Mouse (Mus musculus) kidney, postnatal 10 days (tissue): ENCODE results near the gene Slc41a1.
A peak's percentile ranks its signal among the peaks of the same experiment; 100 is the strongest.
"Not testable (repeated sequence)": the region's sequence is repeated elsewhere in the genome, so short reads cannot be mapped to it uniquely, and the experiment has no call there.

Source experiments
- DNase-seq: peaks from one replicate; pipeline ENCODE4 v3.0.0; 2021; ENCODE audit warnings: mixed read lengths

The Slc41a1 gene

GRCm38 (mm10) chr1:131827207-131827786 is at the start of gene Slc41a1:
Slc41a1 (plus strand) TSS chr1:131827493.
- DNase-seq = peak; percentile 26

GRCm38 (mm10) chr1:131794591-131794990 is 32.7 kb upstream of the Slc41a1 start:
- no peak for DNase-seq

- DNase-seq = no peak
Observed at GRCm38 (mm10) chr1:131795171-131795570, 32.1 kb upstream of the Slc41a1 start.

- DNase-seq = peak; percentile 82
Observed at GRCm38 (mm10) chr1:131797202-131797909, 29.9 kb upstream of the Slc41a1 start, which contains the start of gene Pm20d1. Pm20d1 (plus strand) TSS chr1:131797381.

- DNase-seq = no peak
Observed at GRCm38 (mm10) chr1:131800001-131800400, 27.3 kb upstream of the Slc41a1 start.

- DNase-seq = no peak
Observed at GRCm38 (mm10) chr1:131801071-131801470, 26.2 kb upstream of the Slc41a1 start.

- DNase-seq = peak; percentile 2
Observed at GRCm38 (mm10) chr1:131802652-131803051, 24.6 kb upstream of the Slc41a1 start.

GRCm38 (mm10) chr1:131804166-131804565 is 23.1 kb upstream of the Slc41a1 start:
- DNase-seq = peak; percentile 2

- DNase-seq = no peak
Observed at GRCm38 (mm10) chr1:131808986-131809385, 18.3 kb upstream of the Slc41a1 start.

GRCm38 (mm10) chr1:131809651-131810050 is 17.6 kb upstream of the Slc41a1 start:
- DNase-seq = no peak

- DNase-seq = no peak
Observed at GRCm38 (mm10) chr1:131811393-131811792, 15.9 kb upstream of the Slc41a1 start.

GRCm38 (mm10) chr1:131812006-131812405 is 15.3 kb upstream of the Slc41a1 start:
- no peak for DNase-seq

GRCm38 (mm10) chr1:131812631-131813295 is 14.5 kb upstream of the Slc41a1 start:
- DNase-seq = no peak

- DNase-seq = no peak
Observed at GRCm38 (mm10) chr1:131813731-131814130, 13.6 kb upstream of the Slc41a1 start.

GRCm38 (mm10) chr1:131814191-131814590 is 13.1 kb upstream of the Slc41a1 start:
- no peak for DNase-seq

- DNase-seq = no peak
Observed at GRCm38 (mm10) chr1:131816886-131817285, 10.4 kb upstream of the Slc41a1 start.

- not testable (repeated sequence) for DNase-seq
Observed at GRCm38 (mm10) chr1:131820353-131820752, 6.9 kb upstream of the Slc41a1 start.

- DNase-seq = no peak
Observed at GRCm38 (mm10) chr1:131820887-131821328, 6.4 kb upstream of the Slc41a1 start.

GRCm38 (mm10) chr1:131822292-131822691 is 5.0 kb upstream of the Slc41a1 start:
- DNase-seq = no peak

GRCm38 (mm10) chr1:131822856-131823492 is 4.3 kb upstream of the Slc41a1 start:
- DNase-seq = no peak

GRCm38 (mm10) chr1:131823563-131823962 is 3.7 kb upstream of the Slc41a1 start:
- DNase-seq = no peak

- no peak for DNase-seq
Observed at GRCm38 (mm10) chr1:131824528-131825181, 2.6 kb upstream of the Slc41a1 start.

GRCm38 (mm10) chr1:131827787-131828258 is 530 bp downstream of the Slc41a1 start:
- DNase-seq = peak; percentile 97
